Mouse (Mus musculus) embryonic fibroblast, embryonic 13.5 days (primary cell): ENCODE results near the gene Rapgef4.

Experiments used
- CTCF ChIP-seq: IDR thresholded peaks from 2 replicates; pipeline ENCODE4 v1.5.1; 2011; ENCODE audit warnings: mild to moderate bottlenecking, control low read depth, low read length, moderate library complexity, borderline replicate concordance; ENCODE audit not compliant: insufficient read depth
- POLR2A ChIP-seq: IDR thresholded peaks from 2 replicates; pipeline ENCODE4 v1.6.1; 2011; ENCODE audit warnings: low read depth, mild to moderate bottlenecking, control low read depth, low read length, moderate library complexity

DNA sequence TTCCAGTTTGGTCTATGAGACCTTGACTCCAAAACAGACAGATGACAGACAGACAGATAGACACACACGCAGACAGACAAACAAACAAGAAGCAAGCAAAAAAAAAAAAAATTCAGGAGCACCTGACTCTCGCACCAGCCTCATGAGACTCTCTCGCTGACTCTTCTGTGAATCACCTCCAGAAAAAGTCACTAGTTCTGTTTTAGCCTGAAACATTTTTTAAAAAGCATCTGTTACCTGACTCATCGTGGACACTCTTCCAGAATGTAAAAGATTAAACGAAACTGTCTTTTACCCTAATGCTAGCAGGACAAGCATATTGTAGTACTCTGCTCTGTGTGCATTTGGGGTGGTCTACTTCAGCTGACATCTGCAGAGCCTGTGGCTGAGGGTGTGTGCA, 44.6 kb downstream of the Rapgef4 start:
- TF ChIP-seq CTCF (no peak), POLR2A (no peak)
